Mouse (Mus musculus) G1E (cell line): ENCODE results near the gene 4930507D05Rik.

Source experiments
- CTCF ChIP-seq: IDR thresholded peaks from 2 replicates; pipeline ENCODE4 v1.5.1; 2012; ENCODE audit warnings: low read depth, low read length, inconsistent platforms, mixed read lengths
- GATA1 ChIP-seq: IDR thresholded peaks from 2 replicates; pipeline ENCODE4 v1.6.1; 2012; ENCODE audit warnings: borderline replicate concordance, low read length, inconsistent platforms, mixed read lengths
- POLR2AphosphoS5 ChIP-seq: IDR thresholded peaks from 2 replicates; pipeline ENCODE4 v1.6.1; 2012; ENCODE audit warnings: low read depth, low read length, inconsistent platforms; ENCODE audit not compliant: insufficient replicate concordance
- TAL1 ChIP-seq: conservative IDR thresholded peaks from 2 replicates; pipeline ENCODE4 v1.6.1; 2012; ENCODE audit warnings: low read depth, low read length, inconsistent platforms, mixed read lengths

GRCm38 (mm10) chr10:62420399-62420798 lies 28.9 kb upstream of the 4930507D05Rik start:
- TF ChIP-seq CTCF (no peak), GATA1 (no peak), TAL1 (no peak), POLR2AphosphoS5 (no peak)
